Mouse (Mus musculus) layer of hippocampus, adult 2 months (tissue): ENCODE measurements at regions not wholly inside any gene's neighbourhood (a gene's known extent, or its start where the extent isn't known, plus 50 kb on each side); places are given as distances from the start of the nearest gene placed in this dataset.

Source experiments
- DNase-seq, 2 experiments: peaks; one replicate each; pipeline ENCODE4 v3.0.0; 2022; ENCODE audit warnings: low spot score in 2 of 2
- H3K27ac ChIP-seq: fragments of 200-600 bp; 2 replicates; pipeline ENCODE4 v1.8.1; 2022
- H3K4me3 ChIP-seq: fragments of 200-600 bp; 2 replicates; pipeline ENCODE4 v1.8.1; 2022; ENCODE audit warnings: mild to moderate bottlenecking
- CTCF ChIP-seq: fragments of 200-600 bp; conservative IDR thresholded peaks from 2 replicates; pipeline ENCODE4 v1.8.1; 2022; ENCODE audit warnings: antibody characterized with exemption, mild to moderate bottlenecking, moderate library complexity

- Histone ChIP-seq H3K4me3 (no peak overlapping the region), H3K27ac (no peak overlapping the region)
- DNase-seq: no peak
- TF ChIP-seq CTCF: no peak
These were observed 100.2 kb upstream of the Mpp6 start for GRCm38 (mm10) chr6:50009856-50010255.

GRCm38 (mm10) chr6:50011071-50011470 lies 99.0 kb upstream of the Mpp6 start:
- no peak overlapping the region for H3K4me3 ChIP-seq
- no peak for TF ChIP-seq CTCF
- DNase-seq: no peak
- H3K27ac ChIP-seq: no peak overlapping the region

DNA sequence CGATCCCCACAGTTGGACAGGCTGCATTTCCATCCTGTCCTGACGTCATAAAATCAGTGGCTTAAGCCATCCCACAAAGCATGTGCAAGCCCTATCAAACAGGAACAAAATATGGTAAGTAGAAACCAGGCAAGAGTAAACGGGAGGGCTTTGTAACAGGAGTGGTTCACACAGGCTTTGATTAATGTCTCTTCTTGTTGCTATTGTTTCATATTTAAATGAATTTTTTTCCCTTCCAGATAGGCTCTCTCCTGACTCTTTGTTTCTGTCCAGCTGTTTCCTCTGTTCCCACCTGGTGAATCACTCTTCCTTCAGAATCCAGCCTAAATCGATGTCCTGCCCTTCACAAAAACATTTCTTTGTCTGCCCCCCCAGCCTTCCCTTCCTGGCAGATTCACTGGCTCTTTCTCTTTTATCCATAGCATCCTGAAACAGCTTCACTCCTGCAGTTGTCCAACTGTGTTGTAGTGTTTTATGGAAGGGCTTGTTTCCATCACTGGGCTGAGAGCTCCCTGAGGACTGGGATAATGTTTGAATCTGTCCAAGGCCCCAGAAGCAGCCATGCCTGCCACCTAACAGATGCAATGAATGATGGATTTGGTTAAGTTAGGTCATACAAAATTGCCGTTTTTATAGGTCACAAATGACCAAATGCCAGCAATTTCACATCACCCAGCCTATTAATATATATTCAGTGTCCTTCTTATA lies 98.1 kb upstream of the Mpp6 start:
- Histone ChIP-seq H3K4me3 (no peak overlapping the region), H3K27ac (no peak overlapping the region)
- no peak for DNase-seq
- TF ChIP-seq CTCF: no peak

- TF ChIP-seq CTCF: no peak
- Histone ChIP-seq H3K27ac (no peak overlapping the region), H3K4me3 (no peak overlapping the region)
- DNase-seq: no peak
These were observed 97.0 kb upstream of the Mpp6 start for GRCm38 (mm10) chr6:50013067-50013466.

DNA sequence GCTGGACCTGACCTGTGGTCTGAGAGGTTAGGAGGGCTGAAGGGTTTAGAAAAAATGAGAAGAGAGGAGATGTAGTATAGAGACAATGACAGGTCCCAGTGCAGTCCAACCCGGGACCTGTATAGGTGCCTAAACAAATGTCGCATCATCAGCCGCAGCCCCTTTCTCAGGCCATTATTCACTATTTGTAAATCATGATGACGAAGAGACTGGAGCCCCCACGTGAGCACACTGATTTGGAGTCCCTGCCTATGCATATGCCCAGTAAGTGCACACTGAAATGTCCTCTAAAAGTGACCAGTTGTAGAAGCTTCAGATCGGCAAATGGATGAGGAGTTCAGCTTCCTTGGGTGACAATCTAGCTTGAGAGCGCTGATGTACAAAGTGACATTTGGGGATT lies 96.2 kb upstream of the Mpp6 start:
- Histone ChIP-seq H3K4me3 (no peak overlapping the region), H3K27ac (no peak overlapping the region)
- TF ChIP-seq CTCF: no peak
- DNase-seq: no peak

- H3K4me3 ChIP-seq: no peak overlapping the region
- DNase-seq: no peak
- no peak overlapping the region for H3K27ac ChIP-seq
- TF ChIP-seq CTCF: no peak
These were observed 82.1 kb upstream of the Mpp6 start for GRCm38 (mm10) chr6:50027981-50028380.

- no peak for TF ChIP-seq CTCF
- Histone ChIP-seq H3K4me3 (no peak overlapping the region), H3K27ac (no peak overlapping the region)
- DNase-seq: no peak
These were observed 80.0 kb upstream of the Mpp6 start for GRCm38 (mm10) chr6:50029895-50030515.

DNA sequence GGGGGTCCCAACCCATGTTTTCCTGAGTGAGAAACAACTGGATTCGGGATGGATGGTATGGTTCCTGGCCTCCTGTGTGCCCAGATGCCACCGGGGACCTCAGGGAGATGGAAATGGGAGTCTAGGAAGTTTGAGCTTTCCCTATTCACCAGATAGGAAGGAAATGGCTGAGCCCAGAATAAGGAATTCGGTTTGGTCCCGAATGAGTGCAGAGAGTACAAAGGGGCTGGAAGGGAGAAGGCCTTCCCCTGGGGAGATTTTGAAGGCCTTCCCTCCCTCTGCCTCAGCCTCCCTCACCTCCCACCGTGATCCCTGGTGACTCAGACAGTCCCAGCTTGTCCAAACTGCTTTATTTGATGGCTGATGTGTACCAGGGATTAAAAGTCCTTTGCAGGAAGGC lies 78.7 kb upstream of the Mpp6 start:
- no peak for DNase-seq
- Histone ChIP-seq H3K4me3 (no peak overlapping the region), H3K27ac (no peak overlapping the region)
- TF ChIP-seq CTCF: no peak

DNA sequence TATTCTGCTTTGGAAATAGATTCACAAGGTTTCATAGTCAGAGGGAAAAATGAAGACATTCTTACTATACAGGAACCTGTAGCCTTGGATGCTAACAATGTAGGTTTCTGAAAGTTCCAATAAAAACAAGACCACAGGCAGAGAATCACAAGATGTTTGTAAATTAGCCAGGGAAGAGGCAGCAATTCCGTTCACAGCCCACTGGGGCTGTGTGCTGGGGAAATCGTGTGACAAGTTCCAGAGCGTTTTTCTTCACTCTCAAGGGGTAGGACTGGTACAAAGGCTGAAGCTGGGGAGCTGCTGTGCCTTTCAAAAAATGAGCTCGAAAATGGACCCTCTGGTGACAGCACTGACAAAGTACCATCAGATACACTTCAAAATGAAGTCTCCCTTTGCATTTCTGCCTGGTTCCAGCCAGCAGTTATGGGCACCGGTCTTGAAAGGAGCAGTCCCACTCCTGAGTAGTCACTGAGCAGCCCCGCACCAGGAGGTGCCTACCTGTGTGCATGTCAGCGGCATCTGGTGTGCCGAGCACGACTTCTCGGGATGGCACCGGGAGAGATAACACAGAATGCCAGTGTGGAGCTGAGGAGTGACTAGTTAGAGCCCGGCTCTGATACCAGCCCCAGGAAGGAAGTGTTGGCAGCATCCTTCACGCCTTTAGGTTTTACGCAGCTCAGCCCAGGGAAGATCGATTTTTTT lies 77.0 kb upstream of the Mpp6 start:
- peak; percentile 48 for TF ChIP-seq CTCF
- peak overlapping the region; percentile 83 for H3K27ac ChIP-seq
- H3K4me3 ChIP-seq: peak overlapping the region; percentile 49
- DNase-seq: no peak

DNA sequence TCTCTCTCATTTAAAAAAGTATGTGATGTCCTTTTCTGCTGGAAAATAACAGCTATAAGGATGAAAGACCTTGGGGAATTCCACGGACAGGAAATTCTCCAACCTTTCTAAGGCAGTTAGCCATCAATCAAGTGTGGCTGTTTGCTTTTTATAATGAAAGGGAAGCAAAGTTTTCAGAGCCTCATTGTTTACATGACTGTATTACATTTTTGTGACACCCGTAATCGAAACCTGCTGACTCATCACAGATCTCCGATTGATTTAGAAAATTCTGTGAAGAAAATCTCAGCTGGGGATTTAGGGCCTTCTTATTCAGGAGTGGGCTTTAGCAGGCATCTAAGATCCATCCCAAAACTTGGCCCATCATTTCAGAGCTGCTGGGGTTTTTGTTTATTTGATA lies 72.4 kb upstream of the Mpp6 start:
- no peak overlapping the region for H3K27ac ChIP-seq
- no peak for DNase-seq
- H3K4me3 ChIP-seq: no peak overlapping the region
- no peak for TF ChIP-seq CTCF

GRCm38 (mm10) chr6:50038369-50038768 lies 71.7 kb upstream of the Mpp6 start:
- H3K4me3 ChIP-seq: no peak overlapping the region
- TF ChIP-seq CTCF: no peak
- no peak overlapping the region for H3K27ac ChIP-seq
- no peak for DNase-seq

DNA sequence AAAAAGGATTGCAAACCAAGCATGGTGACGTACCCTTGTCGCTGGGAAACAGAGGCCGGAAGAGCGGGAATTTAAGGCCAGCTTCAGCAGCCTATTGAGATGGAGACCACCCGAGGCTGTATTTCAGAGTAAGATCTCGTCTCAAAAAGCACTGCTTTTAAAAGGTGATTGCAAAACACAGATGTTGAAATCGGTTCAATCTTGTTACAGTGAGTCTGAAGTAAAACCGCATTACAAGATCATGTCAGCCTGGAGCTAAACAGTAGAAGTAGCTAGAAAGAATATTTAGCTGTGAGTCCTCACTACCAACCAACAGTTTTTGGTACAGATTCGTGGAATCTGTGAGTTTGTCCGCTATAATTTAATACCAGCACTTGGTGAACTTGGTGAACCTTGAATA lies 69.0 kb upstream of the Mpp6 start:
- no peak for DNase-seq
- Histone ChIP-seq H3K4me3 (no peak overlapping the region), H3K27ac (no peak overlapping the region)
- no peak for TF ChIP-seq CTCF

GRCm38 (mm10) chr6:50042127-50042526 lies 67.9 kb upstream of the Mpp6 start:
- Histone ChIP-seq H3K4me3 (no peak overlapping the region), H3K27ac (no peak overlapping the region)
- DNase-seq: no peak
- TF ChIP-seq CTCF: no peak

- H3K27ac ChIP-seq: no peak overlapping the region
- H3K4me3 ChIP-seq: no peak overlapping the region
- DNase-seq: no peak
- TF ChIP-seq CTCF: no peak
These were observed 65.9 kb upstream of the Mpp6 start for GRCm38 (mm10) chr6:50044165-50044564.
